Mouse (Mus musculus): Measurements from ENCODE around the gene Ap1s2. TPM values are rescaled to one million over a fixed set of nuclear protein-coding genes. Genes with fewer than 3 reads are reported as not detected.

Ap1s2 gene
- polyA plus RNA-seq, 1 experiment from 2014 or later = 26.8 TPM

- WGBS = 65% methylated on average over 1 of the region's 1 CpGs
- no peaks in the 10 kb centered on the region for H3K9me3 ChIP-seq (ENCODE audit: control insufficient read depth, low read length)
- no peaks in the 10 kb centered on the region for H3K4me1 ChIP-seq (ENCODE audit: control insufficient read depth, insufficient read depth, low read length)
- no peak for ATAC-seq (ENCODE audit: low FRiP score, low TSS enrichment)
- no peak overlapping the region for H3K27ac ChIP-seq (ENCODE audit: low read depth, low read length)
- H3K27me3 ChIP-seq (ENCODE audit: control insufficient read depth, insufficient read depth, low read length) = no peaks in the 10 kb centered on the region
- no peak overlapping the region for H3K4me2 ChIP-seq (replicated peaks; ENCODE audit: low read depth, low read length)
- no peaks in the 10 kb centered on the region for H3K36me3 ChIP-seq (ENCODE audit: control insufficient read depth, insufficient read depth, low read length)
- H3K9ac ChIP-seq (ENCODE audit: low read depth, low read length) = no peak overlapping the region
- no peak overlapping the region for H3K4me3 ChIP-seq (ENCODE audit: low read length)
These were observed 11.5 kb upstream of the Ap1s2 start for GRCm38 (mm10) chrX:163897354-163897753.

- WGBS = 60% methylated on average over 5 of the region's 5 CpGs
These were observed 9.3 kb upstream of the Ap1s2 start for GRCm38 (mm10) chrX:163899431-163900020.

GRCm38 (mm10) chrX:163906861-163907260 lies 2.0 kb upstream of the Ap1s2 start:
- no peaks in the 10 kb centered on the region for H3K27me3 ChIP-seq (ENCODE audit: control insufficient read depth, insufficient read depth, low read length)
- no peak overlapping the region for H3K4me2 ChIP-seq (replicated peaks; ENCODE audit: low read depth, low read length)
- no peak overlapping the region for H3K27ac ChIP-seq (ENCODE audit: low read depth, low read length)
- H3K9ac ChIP-seq (ENCODE audit: low read depth, low read length) = no peak overlapping the region
- no peaks in the 10 kb centered on the region for H3K36me3 ChIP-seq (ENCODE audit: control insufficient read depth, insufficient read depth, low read length)
- no peak for ATAC-seq (ENCODE audit: low FRiP score, low TSS enrichment)
- WGBS = 79% methylated on average over 2 of the region's 2 CpGs
- H3K4me3 ChIP-seq (ENCODE audit: low read length) = no peak overlapping the region
- H3K4me1 ChIP-seq (ENCODE audit: control insufficient read depth, insufficient read depth, low read length) = no peaks in the 10 kb centered on the region
- 0 out of 2 replicates have a peak, but pooled peaks cover 2% of the 10 kb centered on the region for H3K9me3 ChIP-seq (ENCODE audit: control insufficient read depth, low read length)

More at GRCm38 (mm10) chrX:163899431-163900020, 9.3 kb upstream of the Ap1s2 start:
- no peak overlapping the region for H3K27ac ChIP-seq (ENCODE audit: low read depth, low read length)
- H3K4me3 ChIP-seq (ENCODE audit: low read length) = no peak overlapping the region
- H3K36me3 ChIP-seq (ENCODE audit: control insufficient read depth, insufficient read depth, low read length) = no peaks in the 10 kb centered on the region
- H3K27me3 ChIP-seq (ENCODE audit: control insufficient read depth, insufficient read depth, low read length) = no peaks in the 10 kb centered on the region
- no peak overlapping the region for H3K9ac ChIP-seq (ENCODE audit: low read depth, low read length)
- no peak for ATAC-seq (ENCODE audit: low FRiP score, low TSS enrichment)
- H3K4me1 ChIP-seq (ENCODE audit: control insufficient read depth, insufficient read depth, low read length) = no peaks in the 10 kb centered on the region
- no peaks in the 10 kb centered on the region for H3K9me3 ChIP-seq (ENCODE audit: control insufficient read depth, low read length)
- no peak overlapping the region for H3K4me2 ChIP-seq (replicated peaks; ENCODE audit: low read depth, low read length)

- Histone ChIP-seq H3K9me3 (ENCODE audit: control insufficient read depth, low read length) (0 out of 2 replicates have a peak, but pooled peaks cover 2% of the 10 kb centered on the region), H3K27me3 (ENCODE audit: control insufficient read depth, insufficient read depth, low read length) (no peaks in the 10 kb centered on the region), H3K4me2 (replicated peaks; ENCODE audit: low read depth, low read length) (peak overlapping the region; percentile 40), H3K4me1 (ENCODE audit: control insufficient read depth, insufficient read depth, low read length) (no peaks in the 10 kb centered on the region), H3K36me3 (ENCODE audit: control insufficient read depth, insufficient read depth, low read length) (no peaks in the 10 kb centered on the region), H3K27ac (ENCODE audit: low read depth, low read length) (no peak overlapping the region), H3K4me3 (ENCODE audit: low read length) (peak overlapping the region; percentile 62), H3K9ac (ENCODE audit: low read depth, low read length) (0 out of 2 replicates have a peak overlapping the region, but pooled peaks have one; percentile 18)
- no peak for ATAC-seq (ENCODE audit: low FRiP score, low TSS enrichment)
- 33% methylated on average over 8 of the region's 8 CpGs for WGBS
These were observed 847 bp upstream of the Ap1s2 start for GRCm38 (mm10) chrX:163908003-163908336.

GRCm38 (mm10) chrX:163909381-163909780 lies 564 bp downstream of the Ap1s2 start:
- Histone ChIP-seq H3K4me1 (ENCODE audit: control insufficient read depth, insufficient read depth, low read length) (no peaks in the 10 kb centered on the region), H3K9ac (ENCODE audit: low read depth, low read length) (peak overlapping the region; percentile 60), H3K9me3 (ENCODE audit: control insufficient read depth, low read length) (0 out of 2 replicates have a peak, but pooled peaks cover 2% of the 10 kb centered on the region), H3K4me2 (replicated peaks; ENCODE audit: low read depth, low read length) (peak overlapping the region; percentile 47), H3K27me3 (ENCODE audit: control insufficient read depth, insufficient read depth, low read length) (no peaks in the 10 kb centered on the region), H3K4me3 (ENCODE audit: low read length) (peak overlapping the region; percentile 62), H3K36me3 (ENCODE audit: control insufficient read depth, insufficient read depth, low read length) (no peaks in the 10 kb centered on the region), H3K27ac (ENCODE audit: low read depth, low read length) (no peak overlapping the region)
- 17% methylated on average over 25 of the region's 34 CpGs for WGBS
- peak; percentile 33 for ATAC-seq (ENCODE audit: low FRiP score, low TSS enrichment)

GRCm38 (mm10) chrX:163912791-163913190 lies 4.0 kb downstream of the Ap1s2 start:
- Histone ChIP-seq H3K4me2 (replicated peaks; ENCODE audit: low read depth, low read length) (no peak overlapping the region), H3K27me3 (ENCODE audit: control insufficient read depth, insufficient read depth, low read length) (no peaks in the 10 kb centered on the region), H3K9ac (ENCODE audit: low read depth, low read length) (no peak overlapping the region), H3K27ac (ENCODE audit: low read depth, low read length) (no peak overlapping the region), H3K4me3 (ENCODE audit: low read length) (no peak overlapping the region), H3K9me3 (ENCODE audit: control insufficient read depth, low read length) (0 out of 2 replicates have a peak, but pooled peaks cover 2% of the 10 kb centered on the region), H3K36me3 (ENCODE audit: control insufficient read depth, insufficient read depth, low read length) (no peaks in the 10 kb centered on the region), H3K4me1 (ENCODE audit: control insufficient read depth, insufficient read depth, low read length) (no peaks in the 10 kb centered on the region)
- no peak for ATAC-seq (ENCODE audit: low FRiP score, low TSS enrichment)

GRCm38 (mm10) chrX:163929550-163929949 lies 20.7 kb downstream of the Ap1s2 start:
- no peak overlapping the region for H3K9ac ChIP-seq (ENCODE audit: low read depth, low read length)
- no peaks in the 10 kb centered on the region for H3K4me1 ChIP-seq (ENCODE audit: control insufficient read depth, insufficient read depth, low read length)
- H3K9me3 ChIP-seq (ENCODE audit: control insufficient read depth, low read length) = no peaks in the 10 kb centered on the region
- H3K36me3 ChIP-seq (ENCODE audit: control insufficient read depth, insufficient read depth, low read length) = no peaks in the 10 kb centered on the region
- H3K4me2 ChIP-seq (replicated peaks; ENCODE audit: low read depth, low read length) = no peak overlapping the region
- no peak for ATAC-seq (ENCODE audit: low FRiP score, low TSS enrichment)
- H3K27me3 ChIP-seq (ENCODE audit: control insufficient read depth, insufficient read depth, low read length) = no peaks in the 10 kb centered on the region
- no peak overlapping the region for H3K27ac ChIP-seq (ENCODE audit: low read depth, low read length)
- H3K4me3 ChIP-seq (ENCODE audit: low read length) = no peak overlapping the region

- Histone ChIP-seq H3K27ac (ENCODE audit: low read depth, low read length) (no peak overlapping the region), H3K27me3 (ENCODE audit: control insufficient read depth, insufficient read depth, low read length) (no peaks in the 10 kb centered on the region), H3K4me3 (ENCODE audit: low read length) (no peak overlapping the region), H3K4me2 (replicated peaks; ENCODE audit: low read depth, low read length) (no peak overlapping the region), H3K4me1 (ENCODE audit: control insufficient read depth, insufficient read depth, low read length) (no peaks in the 10 kb centered on the region), H3K9me3 (ENCODE audit: control insufficient read depth, low read length) (no peaks in the 10 kb centered on the region), H3K9ac (ENCODE audit: low read depth, low read length) (no peak overlapping the region), H3K36me3 (ENCODE audit: control insufficient read depth, insufficient read depth, low read length) (peaks cover 11% of the 10 kb centered on the region; the same call in 1 of the 2 replicates)
- 93% methylated on average over 8 of the region's 8 CpGs for WGBS
- no peak for ATAC-seq (ENCODE audit: low FRiP score, low TSS enrichment)
These were observed 25.9 kb downstream of the Ap1s2 start for GRCm38 (mm10) chrX:163934731-163935130.

GRCm38 (mm10) chrX:163938587-163938986 lies 29.8 kb downstream of the Ap1s2 start:
- H3K4me2 ChIP-seq (replicated peaks; ENCODE audit: low read depth, low read length) = no peak overlapping the region
- no peaks in the 10 kb centered on the region for H3K4me1 ChIP-seq (ENCODE audit: control insufficient read depth, insufficient read depth, low read length)
- ATAC-seq (ENCODE audit: low FRiP score, low TSS enrichment) = no peak
- 91% methylated on average over 6 of the region's 6 CpGs for WGBS
- H3K9ac ChIP-seq (ENCODE audit: low read depth, low read length) = no peak overlapping the region
- no peaks in the 10 kb centered on the region for H3K27me3 ChIP-seq (ENCODE audit: control insufficient read depth, insufficient read depth, low read length)
- peaks cover 21% of the 10 kb centered on the region; the same call in 1 of the 2 replicates for H3K36me3 ChIP-seq (ENCODE audit: control insufficient read depth, insufficient read depth, low read length)
- H3K27ac ChIP-seq (ENCODE audit: low read depth, low read length) = no peak overlapping the region
- no peak overlapping the region for H3K4me3 ChIP-seq (ENCODE audit: low read length)
- no peaks in the 10 kb centered on the region for H3K9me3 ChIP-seq (ENCODE audit: control insufficient read depth, low read length)

All from kidney, embryonic 14.5 days (tissue).